21 mouse cellular contexts compared by ENCODE assay signal in the genomic region with DNA sequence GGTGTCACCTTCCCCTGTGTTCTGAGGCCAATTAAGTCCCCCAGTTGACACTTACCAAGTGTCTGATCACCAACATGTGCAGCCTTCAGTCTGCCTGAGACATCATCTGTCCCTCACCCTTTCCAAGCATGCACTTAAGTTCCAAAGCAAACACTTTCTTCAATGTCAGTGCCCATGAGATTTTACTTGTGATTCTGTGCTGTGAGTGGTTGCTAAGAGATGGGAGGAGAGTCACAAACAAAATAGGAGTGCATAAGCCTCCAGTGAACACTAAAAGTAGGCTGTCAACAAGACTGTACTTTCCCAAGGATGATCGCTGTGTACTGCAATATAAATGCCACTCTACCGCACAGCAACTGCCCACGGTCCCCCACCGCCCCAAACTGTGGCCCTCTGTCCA.
DNase-seq lines count a peak whose midpoint lies in the region; ATAC-seq and TF ChIP-seq lines count a peak whose summit lies in the region.
"Had no signal": no experiment of that assay in that cellular context is flagged by ENCODE, and none has a peak within 500 bp of the region (broad histone marks: within the 10 kb centered on the region; RNA-seq: fewer than 3 reads in every experiment).

No protein-coding gene starts in this region.

- H3K9ac ChIP-seq in hindbrain, embryonic 14.5 days = no peak overlapping the region
- no peak overlapping the region for H3K9ac ChIP-seq in ES-E14 (ENCODE audit: insufficient read depth, low read depth, low read length, poor library complexity, severe bottlenecking)
- no peak overlapping the region for H3K9ac ChIP-seq in forebrain, embryonic 13.5 days
- H3K9ac ChIP-seq: liver, postnatal 0 days had no signal

- peaks cover 28% of the 10 kb centered on the region for H3K4me1 ChIP-seq in hindbrain, embryonic 10.5 days (replicated peaks)
- peaks cover 6% of the 10 kb centered on the region for H3K4me1 ChIP-seq in hindbrain, embryonic 14.5 days (replicated peaks; ENCODE audit: control insufficient read depth, insufficient read depth, low read length)
- no peaks in the 10 kb centered on the region for H3K4me1 ChIP-seq in lung, adult 2 months (ENCODE audit: control insufficient read depth, insufficient read depth, low read length)
- H3K4me1 ChIP-seq in ES-E14 (ENCODE audit: control insufficient read depth in 2 of 2, insufficient read depth in 2 of 2, low read length in 2 of 2, poor library complexity in 1 of 2) = no peaks in the 10 kb centered on the region
- peaks cover 49% of the 10 kb centered on the region for H3K4me1 ChIP-seq in forebrain, embryonic 13.5 days

- ATAC-seq in hindbrain, embryonic 14.5 days (ENCODE audit: low FRiP score) = no peak
- no peak for ATAC-seq in forebrain, embryonic 13.5 days
- ATAC-seq: liver, postnatal 0 days had no signal

- H3K27ac ChIP-seq in hindbrain, embryonic 10.5 days = peak overlapping the region; percentile 69
- no peak overlapping the region for H3K27ac ChIP-seq in hindbrain, embryonic 14.5 days
- no peak overlapping the region for H3K27ac ChIP-seq in ES-E14 (ENCODE audit: insufficient read depth, low read depth, low read length, poor library complexity, severe bottlenecking)
- H3K27ac ChIP-seq in forebrain, embryonic 13.5 days = peak overlapping the region; percentile 79; the same call in 1 of the 2 replicates
- H3K27ac ChIP-seq: gastrocnemius, adult 2 months; kidney, postnatal 0 days; macrophage; stomach, postnatal 0 days had no signal

- H3K4me2 ChIP-seq in hindbrain, embryonic 14.5 days (replicated peaks) = no peak overlapping the region
- no peak overlapping the region for H3K4me2 ChIP-seq in forebrain, embryonic 13.5 days
- H3K4me2 ChIP-seq: liver, embryonic 11.5 days had no signal

- no peak for DNase-seq in hindbrain, embryonic 10.5 days (ENCODE audit: low spot score)
- no peak for DNase-seq in hindbrain, embryonic 14.5 days (ENCODE audit: low spot score)
- peak; percentile 26 for DNase-seq in lung, postnatal 25 days (ENCODE audit: low spot score)
- no peak for DNase-seq in lung, adult 2 months
- no peak for DNase-seq in ES-E14 (ENCODE audit: low read depth, low spot score)
- DNase-seq in retina, embryonic 14.5 days (ENCODE audit: low spot score) = no peak
- DNase-seq: adrenal gland, adult 2 months; B cell, adult 2 months; cerebellum, adult 18-20 months; cerebellum, postnatal 14 days; gastrocnemius, adult 2 months; heart, postnatal 4 days; kidney, adult 2 months; liver, postnatal 0 days; thymus, adult 2 months had no signal

- TF ChIP-seq CTCF in lung, adult 2 months (IDR thresholded peaks at IDR 0.05; ENCODE audit: insufficient read depth, low read length) = no peak

- in situ Hi-C loops in ES-E14 (cut with MboI; ENCODE audit: low sequenced_read_pairs in 2 of 2, unreplicated experiment in 2 of 2) = no loop called here

- H3K4me3 ChIP-seq in hindbrain, embryonic 10.5 days = no peak overlapping the region
- no peak overlapping the region for H3K4me3 ChIP-seq in hindbrain, embryonic 14.5 days (replicated peaks; ENCODE audit: low read length)
- H3K4me3 ChIP-seq in lung, adult 2 months (replicated peaks; ENCODE audit: extremely low read depth, low read depth, low read length) = no peak overlapping the region
- no peak overlapping the region for H3K4me3 ChIP-seq in ES-E14 (ENCODE audit: insufficient read depth in 1 of 2, low read depth in 1 of 2, low read length in 2 of 2, poor library complexity in 1 of 2, severe bottlenecking in 1 of 2)
- no peak overlapping the region for H3K4me3 ChIP-seq in forebrain, embryonic 13.5 days
- H3K4me3 ChIP-seq: gastrocnemius, adult 2 months had no signal

- no peaks in the 10 kb centered on the region for H3K9me3 ChIP-seq in hindbrain, embryonic 10.5 days
- H3K9me3 ChIP-seq in hindbrain, embryonic 14.5 days (ENCODE audit: control insufficient read depth, low read length) = no peaks in the 10 kb centered on the region
- H3K9me3 ChIP-seq in ES-E14 (ENCODE audit: control insufficient read depth, insufficient read depth, low read depth, low read length) = no peaks in the 10 kb centered on the region
- H3K9me3 ChIP-seq in forebrain, embryonic 13.5 days (replicated peaks) = no peaks in the 10 kb centered on the region

- 93% methylated on average over 4 of the region's 4 CpGs for WGBS in hindbrain, embryonic 10.5 days
- WGBS in hindbrain, embryonic 14.5 days = 81% methylated on average over 4 of the region's 4 CpGs
- 83% methylated on average over 4 of the region's 4 CpGs for WGBS in lung, adult 2 months
- 79% methylated on average over 4 of the region's 4 CpGs for WGBS in forebrain, embryonic 13.5 days

- H3K36me3 ChIP-seq in hindbrain, embryonic 10.5 days = no peaks in the 10 kb centered on the region
- H3K36me3 ChIP-seq in hindbrain, embryonic 14.5 days (replicated peaks; ENCODE audit: control insufficient read depth, insufficient read depth) = no peaks in the 10 kb centered on the region
- no peaks in the 10 kb centered on the region for H3K36me3 ChIP-seq in ES-E14 (ENCODE audit: control insufficient read depth, insufficient read depth, low read length, poor library complexity, severe bottlenecking)
- no peaks in the 10 kb centered on the region for H3K36me3 ChIP-seq in forebrain, embryonic 13.5 days (ENCODE audit: poor library complexity, severe bottlenecking)

- no peaks in the 10 kb centered on the region for H3K27me3 ChIP-seq in hindbrain, embryonic 10.5 days (ENCODE audit: insufficient read depth, poor library complexity, severe bottlenecking)
- no peaks in the 10 kb centered on the region for H3K27me3 ChIP-seq in hindbrain, embryonic 14.5 days (ENCODE audit: control insufficient read depth, insufficient read depth, low read length)
- H3K27me3 ChIP-seq in forebrain, embryonic 13.5 days = no peaks in the 10 kb centered on the region
- H3K27me3 ChIP-seq: CH12.LX had no signal

- TF ChIP-seq POLR2A in lung, adult 2 months (IDR thresholded peaks at IDR 0.05; ENCODE audit: borderline replicate concordance, extremely low read depth, low read depth, low read length) = no peak

TF ChIP-seq in ES-E14, 5 proteins besides CTCF, POLR2A, EP300 and RAD21:
- 0 out of 2 replicates have a peak, but pooled peaks have one; percentile 2 for TF ChIP-seq ZC3H11A (IDR thresholded peaks at IDR 0.05; ENCODE audit: borderline replicate concordance, low read depth, low read length)
- TF ChIP-seq MAFK (IDR thresholded peaks at IDR 0.05; ENCODE audit: insufficient read depth, low read depth, low read length) = no peak

Comparison
In these comparisons a context has a peak if more than half of its experiments do, and no peak if none do; other contexts are left out.
1. H3K27ac ChIP-seq: peak in hindbrain, embryonic 10.5 days (single experiment) and forebrain, embryonic 13.5 days (single experiment); none in hindbrain, embryonic 14.5 days (single experiment) and ES-E14 (single experiment).